Mouse (Mus musculus): Measurements from ENCODE around the gene Esr2. TPM values are rescaled to one million over a fixed set of nuclear protein-coding genes. Genes with fewer than 3 reads are reported as not detected.
"Not testable (repeated sequence)": the region's sequence is repeated elsewhere in the genome, so short reads cannot be mapped to it uniquely, and the experiment has no call there.

Gene Esr2
- polyA plus RNA-seq (2014; fragmentation: Nextera tagmentation; extraction: Ambion mirVana) = 0.07 and 0.21 TPM in 2 replicates

GRCm38 (mm10) chr12:76177000-76177863 lies at the start of gene Esr2:
TSS of gene Esr2 (minus strand) at chr12:76177259.
- Histone ChIP-seq H3K9me3 (ENCODE audit: control insufficient read depth, low read length) (no peaks in the 10 kb centered on the region), H3K27me3 (ENCODE audit: control insufficient read depth, insufficient read depth, low read length) (peaks cover 12% of the 10 kb centered on the region), H3K4me2 (peak within 1 kb of the TSS; percentile 93), H3K4me3 (ENCODE audit: low read depth, low read length) (peak within 1 kb of the TSS; percentile 37), H3K27ac (ENCODE audit: low read depth, low read length) (no peak within 1 kb of the TSS), H3K4me1 (ENCODE audit: control insufficient read depth, insufficient read depth, low read length) (0 out of 2 replicates have a peak, but pooled peaks cover 4% of the 10 kb centered on the region), H3K9ac (ENCODE audit: low read length) (peak within 1 kb of the TSS; percentile 51), H3K36me3 (ENCODE audit: control insufficient read depth, insufficient read depth, low read length) (no peaks in the 10 kb centered on the region)
- peak; percentile 76 for ATAC-seq (ENCODE audit: low FRiP score)
- peak; percentile 95 for DNase-seq (ENCODE audit: low spot score, missing footprints)
- WGBS = under 1% methylated on average over 39 of the region's 39 CpGs

- not testable (repeated sequence) for H3K27ac ChIP-seq (ENCODE audit: low read depth, low read length); H3K9me3 ChIP-seq (ENCODE audit: control insufficient read depth, low read length); H3K9ac ChIP-seq (ENCODE audit: low read length); H3K4me1 ChIP-seq (ENCODE audit: control insufficient read depth, insufficient read depth, low read length); H3K27me3 ChIP-seq (ENCODE audit: control insufficient read depth, insufficient read depth, low read length); H3K36me3 ChIP-seq (ENCODE audit: control insufficient read depth, insufficient read depth, low read length); H3K4me3 ChIP-seq (ENCODE audit: low read depth, low read length); ATAC-seq (ENCODE audit: low FRiP score); H3K4me2 ChIP-seq; DNase-seq (ENCODE audit: low spot score, missing footprints)
- WGBS = 59% methylated on average over 2 of the region's 8 CpGs
These were observed 45.0 kb upstream of the Esr2 start for GRCm38 (mm10) chr12:76222104-76222503.

GRCm38 (mm10) chr12:76216716-76217115 lies 39.7 kb upstream of the Esr2 start:
- ATAC-seq (ENCODE audit: low FRiP score) = no peak
- H3K9ac ChIP-seq (ENCODE audit: low read length) = no peak overlapping the region

GRCm38 (mm10) chr12:76215121-76215520 lies 38.1 kb upstream of the Esr2 start:
- Histone ChIP-seq H3K27ac (ENCODE audit: low read depth, low read length) (no peak overlapping the region), H3K9me3 (ENCODE audit: control insufficient read depth, low read length) (no peaks in the 10 kb centered on the region), H3K4me3 (ENCODE audit: low read depth, low read length) (no peak overlapping the region), H3K4me1 (ENCODE audit: control insufficient read depth, insufficient read depth, low read length) (no peaks in the 10 kb centered on the region), H3K9ac (ENCODE audit: low read length) (no peak overlapping the region), H3K4me2 (no peak overlapping the region), H3K27me3 (ENCODE audit: control insufficient read depth, insufficient read depth, low read length) (no peaks in the 10 kb centered on the region), H3K36me3 (ENCODE audit: control insufficient read depth, insufficient read depth, low read length) (no peaks in the 10 kb centered on the region)
- DNase-seq (ENCODE audit: low spot score, missing footprints) (no peak), ATAC-seq (ENCODE audit: low FRiP score) (no peak)
- WGBS = 27% methylated on average over 5 of the region's 5 CpGs

More at GRCm38 (mm10) chr12:76216716-76217115, 39.7 kb upstream of the Esr2 start:
- H3K4me3 ChIP-seq (ENCODE audit: low read depth, low read length) = no peak overlapping the region
- no peaks in the 10 kb centered on the region for H3K9me3 ChIP-seq (ENCODE audit: control insufficient read depth, low read length)
- no peaks in the 10 kb centered on the region for H3K27me3 ChIP-seq (ENCODE audit: control insufficient read depth, insufficient read depth, low read length)
- no peak for DNase-seq (ENCODE audit: low spot score, missing footprints)
- no peak overlapping the region for H3K27ac ChIP-seq (ENCODE audit: low read depth, low read length)
- no peak overlapping the region for H3K4me2 ChIP-seq
- H3K4me1 ChIP-seq (ENCODE audit: control insufficient read depth, insufficient read depth, low read length) = no peaks in the 10 kb centered on the region
- H3K36me3 ChIP-seq (ENCODE audit: control insufficient read depth, insufficient read depth, low read length) = no peaks in the 10 kb centered on the region
- WGBS = 68% methylated on average over 11 of the region's 11 CpGs

GRCm38 (mm10) chr12:76209429-76209974 lies 32.4 kb upstream of the Esr2 start:
- Histone ChIP-seq H3K27me3 (ENCODE audit: control insufficient read depth, insufficient read depth, low read length) (no peaks in the 10 kb centered on the region), H3K36me3 (ENCODE audit: control insufficient read depth, insufficient read depth, low read length) (no peaks in the 10 kb centered on the region), H3K27ac (ENCODE audit: low read depth, low read length) (no peak overlapping the region), H3K4me3 (ENCODE audit: low read depth, low read length) (no peak overlapping the region), H3K4me2 (no peak overlapping the region), H3K9ac (ENCODE audit: low read length) (no peak overlapping the region), H3K9me3 (ENCODE audit: control insufficient read depth, low read length) (no peaks in the 10 kb centered on the region), H3K4me1 (ENCODE audit: control insufficient read depth, insufficient read depth, low read length) (no peaks in the 10 kb centered on the region)
- DNase-seq (ENCODE audit: low spot score, missing footprints) (peak; percentile 56), ATAC-seq (ENCODE audit: low FRiP score) (no peak)
- WGBS = 92% methylated on average over 5 of the region's 5 CpGs

- no peak for ATAC-seq (ENCODE audit: low FRiP score)
- H3K27ac ChIP-seq (ENCODE audit: low read depth, low read length) = no peak overlapping the region
- no peaks in the 10 kb centered on the region for H3K9me3 ChIP-seq (ENCODE audit: control insufficient read depth, low read length)
- no peaks in the 10 kb centered on the region; the same call in 1 of the 2 replicates for H3K27me3 ChIP-seq (ENCODE audit: control insufficient read depth, insufficient read depth, low read length)
- H3K4me2 ChIP-seq = no peak overlapping the region
- WGBS = 70% methylated on average over 4 of the region's 4 CpGs
- no peak for DNase-seq (ENCODE audit: low spot score, missing footprints)
- H3K36me3 ChIP-seq (ENCODE audit: control insufficient read depth, insufficient read depth, low read length) = no peaks in the 10 kb centered on the region
- H3K4me3 ChIP-seq (ENCODE audit: low read depth, low read length) = no peak overlapping the region
- no peak overlapping the region for H3K9ac ChIP-seq (ENCODE audit: low read length)
- no peaks in the 10 kb centered on the region for H3K4me1 ChIP-seq (ENCODE audit: control insufficient read depth, insufficient read depth, low read length)
These were observed 23.3 kb upstream of the Esr2 start for GRCm38 (mm10) chr12:76200326-76200725.

- Histone ChIP-seq H3K36me3 (ENCODE audit: control insufficient read depth, insufficient read depth, low read length) (no peaks in the 10 kb centered on the region), H3K9ac (ENCODE audit: low read length) (peak overlapping the region; percentile 61), H3K4me3 (ENCODE audit: low read depth, low read length) (no peak overlapping the region), H3K4me2 (peak overlapping the region; percentile 84), H3K27me3 (ENCODE audit: control insufficient read depth, insufficient read depth, low read length) (no peaks in the 10 kb centered on the region; the same call in 1 of the 2 replicates), H3K4me1 (ENCODE audit: control insufficient read depth, insufficient read depth, low read length) (no peaks in the 10 kb centered on the region), H3K9me3 (ENCODE audit: control insufficient read depth, low read length) (no peaks in the 10 kb centered on the region), H3K27ac (ENCODE audit: low read depth, low read length) (no peak overlapping the region)
- WGBS = 36% methylated on average over 8 of the region's 8 CpGs
- peak; percentile 76 for ATAC-seq (ENCODE audit: low FRiP score)
- DNase-seq (ENCODE audit: low spot score, missing footprints) = peak; percentile 87
These were observed 20.0 kb upstream of the Esr2 start for GRCm38 (mm10) chr12:76197071-76197470.

GRCm38 (mm10) chr12:76196709-76197054 lies 19.6 kb upstream of the Esr2 start:
- peak overlapping the region; percentile 61 for H3K9ac ChIP-seq (ENCODE audit: low read length)
- H3K9me3 ChIP-seq (ENCODE audit: control insufficient read depth, low read length) = no peaks in the 10 kb centered on the region
- no peaks in the 10 kb centered on the region for H3K4me1 ChIP-seq (ENCODE audit: control insufficient read depth, insufficient read depth, low read length)
- 9% methylated on average over 6 of the region's 6 CpGs for WGBS
- ATAC-seq (ENCODE audit: low FRiP score) (peak; percentile 79), DNase-seq (ENCODE audit: low spot score, missing footprints) (peak; percentile 99)
- no peak overlapping the region for H3K4me3 ChIP-seq (ENCODE audit: low read depth, low read length)
- peak overlapping the region; percentile 84 for H3K4me2 ChIP-seq
- H3K36me3 ChIP-seq (ENCODE audit: control insufficient read depth, insufficient read depth, low read length) = no peaks in the 10 kb centered on the region
- no peak overlapping the region for H3K27ac ChIP-seq (ENCODE audit: low read depth, low read length)
- no peaks in the 10 kb centered on the region; the same call in 1 of the 2 replicates for H3K27me3 ChIP-seq (ENCODE audit: control insufficient read depth, insufficient read depth, low read length)
